Mouse (Mus musculus) liver, adult (tissue): Measurements from ENCODE around the gene Eefsec.

Experiments used
- GATA4 ChIP-seq: IDR thresholded peaks from 2 replicates; pipeline ENCODE4 v1.6.1; 2014; ENCODE audit warnings: mild to moderate bottlenecking, low read length; ENCODE audit not compliant: insufficient replicate concordance

Eefsec gene

GRCm38 (mm10) chr6:88215797-88216196, 230.5 kb downstream of the Eefsec start:
- TF ChIP-seq GATA4, result no peak

- no peak for TF ChIP-seq GATA4
Observed at GRCm38 (mm10) chr6:88210182-88210581, 236.2 kb downstream of the Eefsec start.

GRCm38 (mm10) chr6:88209453-88209852, 236.9 kb downstream of the Eefsec start:
- no peak for TF ChIP-seq GATA4

GRCm38 (mm10) chr6:88208321-88208720, 238.0 kb downstream of the Eefsec start:
- no peak for TF ChIP-seq GATA4

GRCm38 (mm10) chr6:88207403-88208033, 238.8 kb downstream of the Eefsec start:
- no peak for TF ChIP-seq GATA4
